Mouse (Mus musculus) myocyte (in vitro differentiated cells): ENCODE measurements at regions not wholly inside any gene's neighbourhood (a gene's known extent, or its start where the extent isn't known, plus 50 kb on each side); places are given as distances from the start of the nearest gene placed in this dataset.

ENCODE experiments used
- CEBPB ChIP-seq: IDR thresholded peaks from 2 replicates; pipeline ENCODE4 v1.6.1; 2011; ENCODE audit warnings: mild to moderate bottlenecking, moderate library complexity; ENCODE audit not compliant: poor library complexity, insufficient read depth, severe bottlenecking
- E2F4 ChIP-seq: IDR thresholded peaks from one replicate; pipeline ENCODE4 v1.6.1; 2011; ENCODE audit warnings: mild to moderate bottlenecking, control low read depth, moderate library complexity; ENCODE audit not compliant: insufficient read depth
- MAX ChIP-seq: IDR thresholded peaks from one replicate; pipeline ENCODE4 v1.6.1; 2011; ENCODE audit warnings: low read depth, mild to moderate bottlenecking, control low read depth
- MYOD1 ChIP-seq, 3 experiments: IDR thresholded peaks; one replicate each; pipeline ENCODE4 v1.6.1; 2011; ENCODE audit warnings: control low read depth in 2 of 3, low read depth in 2 of 3, mild to moderate bottlenecking in 2 of 3, moderate library complexity in 1 of 3; ENCODE audit not compliant: insufficient read length in 2 of 3, control insufficient read depth in 1 of 3
- MYOG ChIP-seq, 3 experiments: IDR thresholded peaks; one replicate each; pipeline ENCODE4 v1.6.1; 2011; ENCODE audit warnings: control low read depth in 2 of 3, low read depth in 2 of 3, mild to moderate bottlenecking in 2 of 3; ENCODE audit not compliant: insufficient read length in 2 of 3, control insufficient read depth in 1 of 3, insufficient read depth in 1 of 3
- POLR2A ChIP-seq: IDR thresholded peaks from one replicate; pipeline ENCODE4 v1.6.1; 2011; ENCODE audit warnings: low read depth, mild to moderate bottlenecking, control low read depth, moderate library complexity; ENCODE audit not compliant: insufficient read length
- POLR2AphosphoS2 ChIP-seq: IDR thresholded peaks from one replicate; pipeline ENCODE4 v1.6.1; 2011; ENCODE audit warnings: low read depth, control low read depth; ENCODE audit not compliant: insufficient read length
- TCF12 ChIP-seq: IDR thresholded peaks from one replicate; pipeline ENCODE4 v1.6.1; 2011; ENCODE audit warnings: mild to moderate bottlenecking, control low read depth; ENCODE audit not compliant: poor library complexity, insufficient read depth, severe bottlenecking

- no peak for TF ChIP-seq POLR2A
- 0 out of 2 replicates have a peak, but pooled peaks have one; percentile 32 for TF ChIP-seq CEBPB
- no peak for TF ChIP-seq E2F4
- no peak for TF ChIP-seq MAX
- no peak for TF ChIP-seq MYOG (IDR thresholded peaks at IDR 0.05; ENCODE audit: control insufficient read depth in 1 of 3, insufficient read depth in 1 of 3, insufficient read length in 2 of 3, low read depth in 2 of 3)
- TF ChIP-seq TCF12 = no peak
- no peak for TF ChIP-seq POLR2AphosphoS2
- TF ChIP-seq MYOD1 (IDR thresholded peaks at IDR 0.05; ENCODE audit: control insufficient read depth in 1 of 3, insufficient read length in 2 of 3, low read depth in 2 of 3) = peak in 1 of 3 experiments; percentile 50
Measured at GRCm38 (mm10) chr3:121585306-121585705, 53.1 kb upstream of the Slc44a3 start.
